Mouse (Mus musculus) stomach, embryonic 16.5 days (tissue): Measurements from ENCODE around the gene Abca8a. TPM values are rescaled to one million over a fixed set of nuclear protein-coding genes. Genes with fewer than 3 reads are reported as not detected.
"Not testable (repeated sequence)": the region's sequence is repeated elsewhere in the genome, so short reads cannot be mapped to it uniquely, and the experiment has no call there.

Experiments used
- ATAC-seq: fragments of 200-750 bp; cut with Nextera tagmentation; 2 replicates; pipeline ENCODE4 v1.8.0; 2017; ENCODE audit warnings: moderate number of reproducible peaks, moderate TSS enrichment; ENCODE audit not compliant: insufficient read depth, low FRiP score
- H3K27ac ChIP-seq: fragments of 300-500 bp; sonication (generic); 2 replicates; pipeline ENCODE4 v1.5.1; 2014; ENCODE audit warnings: low read length
- H3K27me3 ChIP-seq: fragments of 300-500 bp; sonication (generic); 2 replicates; pipeline ENCODE4 v1.6.1; 2014; ENCODE audit warnings: low read length, control low read depth, mixed read lengths; ENCODE audit not compliant: control insufficient read depth, insufficient read depth
- H3K36me3 ChIP-seq: fragments of 300-500 bp; sonication (generic); 2 replicates; pipeline ENCODE4 v1.6.1; 2014; ENCODE audit warnings: low read length; ENCODE audit not compliant: control insufficient read depth, insufficient read depth
- H3K4me1 ChIP-seq: fragments of 300-500 bp; sonication (generic); 2 replicates; pipeline ENCODE4 v1.6.1; 2014; ENCODE audit warnings: low read length, control low read depth, mixed read lengths; ENCODE audit not compliant: control insufficient read depth, insufficient read depth
- H3K4me2 ChIP-seq: fragments of 300-500 bp; sonication (generic); 2 replicates; pipeline ENCODE4 v1.6.1; 2014; ENCODE audit warnings: low read depth, low read length, mixed read lengths
- H3K4me3 ChIP-seq: fragments of 300-500 bp; sonication (generic); replicated peaks from 2 replicates; pipeline ENCODE4 v1.5.1; 2014; ENCODE audit warnings: mild to moderate bottlenecking, low read length
- H3K9ac ChIP-seq: fragments of 300-500 bp; sonication (generic); 2 replicates; pipeline ENCODE4 v1.6.1; 2014; ENCODE audit warnings: low read length
- H3K9me3 ChIP-seq: fragments of 300-500 bp; sonication (generic); replicated peaks from 2 replicates; pipeline ENCODE4 v1.6.1; 2016; ENCODE audit warnings: low read length, control low read depth; ENCODE audit not compliant: control insufficient read depth
- WGBS: fragments of 180-500 bp; shearing (Covaris S2); extraction: QIAGEN DNeasy Blood & Tissue Kit; methylation state at CpG from one replicate; pipeline ENCODE4 v1.1.7; 2014; 5-methylcytosine and 5-hydroxymethylcytosine counted together
- polyA plus RNA-seq: library from polyadenylated mRNA; unstranded; fragments of >200 nt; fragmentation: Nextera tagmentation; extraction: Ambion mirVana; gene quantifications from 2 replicates; pipeline ENCODE4 v1.2.1, GENCODE M21; 2015

Abca8a gene
- polyA plus RNA-seq, 1 experiment from 2014 or later, result 4.3 TPM

DNA sequence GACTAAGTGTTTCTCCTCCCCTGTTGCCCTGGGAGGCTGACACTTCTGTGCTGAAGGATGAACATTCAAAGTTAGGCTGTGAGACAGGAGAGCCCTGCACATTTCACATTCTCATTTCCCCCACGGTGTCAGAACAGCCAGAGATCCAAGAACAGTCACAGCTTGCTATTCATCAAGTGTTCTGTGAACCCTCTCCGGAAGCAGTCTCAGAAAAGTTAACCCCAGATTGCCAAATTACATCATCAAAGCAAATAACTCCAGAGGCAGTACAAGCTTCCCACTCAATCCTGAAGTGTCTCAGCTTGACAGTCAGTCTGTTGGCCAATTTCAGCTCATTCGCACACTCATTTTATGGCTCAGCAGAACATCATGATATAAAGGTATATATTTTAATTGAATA lies 100.8 kb downstream of the Abca8a start:
- H3K27ac ChIP-seq, result no peak overlapping the region
- no peaks in the 10 kb centered on the region for H3K36me3 ChIP-seq
- H3K4me3 ChIP-seq, result 0 out of 2 replicates have a peak overlapping the region, but pooled peaks have one; percentile 17
- 6% methylated on average over 3 of the region's 3 CpGs for WGBS
- ATAC-seq, result peak; percentile 12; the same call in 1 of the 2 replicates
- H3K9ac ChIP-seq, result no peak overlapping the region
- H3K27me3 ChIP-seq, result no peaks in the 10 kb centered on the region
- H3K4me2 ChIP-seq, result peak overlapping the region; percentile 70
- no peaks in the 10 kb centered on the region for H3K4me1 ChIP-seq
- no peaks in the 10 kb centered on the region for H3K9me3 ChIP-seq

DNA sequence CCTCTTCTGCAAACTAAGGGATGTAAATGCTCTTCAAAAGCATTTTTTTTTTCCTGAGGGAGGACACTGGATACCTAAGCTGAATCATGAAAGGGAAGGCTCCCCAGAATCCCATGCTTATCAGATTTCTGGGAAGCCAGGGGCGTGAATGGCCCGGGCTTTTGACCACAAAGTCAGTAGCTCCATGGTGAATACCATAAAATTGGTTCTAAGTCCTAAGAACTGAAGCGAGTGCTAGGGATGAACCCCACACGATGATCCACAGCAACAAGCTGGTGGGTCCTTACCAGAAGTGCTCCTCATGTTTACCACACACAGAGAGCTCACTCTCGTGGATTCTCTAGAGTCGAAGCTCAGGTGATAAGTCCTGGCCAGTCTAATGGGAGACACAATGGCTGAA lies 101.8 kb downstream of the Abca8a start:
- H3K4me2 ChIP-seq, result no peak overlapping the region
- 38% methylated on average over 6 of the region's 6 CpGs for WGBS
- H3K27me3 ChIP-seq, result no peaks in the 10 kb centered on the region
- H3K9ac ChIP-seq, result no peak overlapping the region
- H3K9me3 ChIP-seq, result no peaks in the 10 kb centered on the region
- no peak overlapping the region for H3K27ac ChIP-seq
- no peak overlapping the region for H3K4me3 ChIP-seq
- no peaks in the 10 kb centered on the region for H3K4me1 ChIP-seq
- no peak for ATAC-seq
- no peaks in the 10 kb centered on the region for H3K36me3 ChIP-seq

DNA sequence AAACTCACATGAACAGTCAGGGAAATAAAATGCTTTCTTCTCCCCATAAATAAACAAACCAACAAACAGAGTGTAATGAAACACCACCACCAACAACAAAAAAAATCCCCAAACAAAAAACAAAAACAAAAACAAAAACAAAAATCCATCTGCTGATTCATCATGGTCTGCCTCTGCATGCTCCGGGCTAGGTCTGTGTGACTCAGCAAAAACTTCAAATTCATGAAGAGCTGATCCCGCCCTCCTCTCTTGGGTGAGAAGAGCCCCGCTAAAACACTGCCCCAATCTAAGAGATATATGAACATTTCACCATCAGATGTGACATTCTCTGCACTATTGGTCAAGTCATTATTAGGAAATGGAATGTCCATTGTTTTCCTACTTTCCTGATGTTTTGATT lies 104.5 kb downstream of the Abca8a start:
- Histone ChIP-seq H3K4me2 (no peak overlapping the region), H3K9ac (no peak overlapping the region), H3K9me3 (no peaks in the 10 kb centered on the region), H3K4me1 (no peaks in the 10 kb centered on the region), H3K36me3 (no peaks in the 10 kb centered on the region), H3K27ac (no peak overlapping the region), H3K4me3 (no peak overlapping the region), H3K27me3 (no peaks in the 10 kb centered on the region)
- WGBS, result 65% methylated on average over 3 of the region's 3 CpGs
- ATAC-seq, result no peak

DNA sequence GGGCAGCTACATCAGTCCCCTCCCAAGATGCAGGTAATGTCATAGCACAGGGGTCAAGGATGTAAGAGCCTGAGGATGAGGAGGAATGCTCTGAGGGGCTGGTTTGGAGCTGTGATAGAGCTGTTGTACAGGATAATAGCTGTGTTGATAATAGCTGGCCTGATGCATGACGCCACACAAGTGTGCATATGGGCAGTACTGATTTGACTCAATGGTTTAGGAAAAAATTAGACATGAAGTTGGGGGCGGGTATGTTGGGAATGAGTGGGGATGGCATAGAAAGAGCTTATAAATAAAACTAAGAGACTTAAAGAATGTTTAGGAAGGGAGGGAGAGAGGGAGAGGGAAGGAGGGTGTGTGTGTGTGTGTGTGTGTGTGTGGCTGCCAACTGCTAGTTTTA lies 105.5 kb downstream of the Abca8a start:
- no peak for ATAC-seq
- Histone ChIP-seq H3K4me3 (no peak overlapping the region), H3K4me2 (no peak overlapping the region), H3K4me1 (no peaks in the 10 kb centered on the region), H3K36me3 (no peaks in the 10 kb centered on the region), H3K9ac (no peak overlapping the region), H3K27ac (no peak overlapping the region), H3K27me3 (no peaks in the 10 kb centered on the region), H3K9me3 (no peaks in the 10 kb centered on the region)
- WGBS, result 85% methylated on average over 2 of the region's 2 CpGs

DNA sequence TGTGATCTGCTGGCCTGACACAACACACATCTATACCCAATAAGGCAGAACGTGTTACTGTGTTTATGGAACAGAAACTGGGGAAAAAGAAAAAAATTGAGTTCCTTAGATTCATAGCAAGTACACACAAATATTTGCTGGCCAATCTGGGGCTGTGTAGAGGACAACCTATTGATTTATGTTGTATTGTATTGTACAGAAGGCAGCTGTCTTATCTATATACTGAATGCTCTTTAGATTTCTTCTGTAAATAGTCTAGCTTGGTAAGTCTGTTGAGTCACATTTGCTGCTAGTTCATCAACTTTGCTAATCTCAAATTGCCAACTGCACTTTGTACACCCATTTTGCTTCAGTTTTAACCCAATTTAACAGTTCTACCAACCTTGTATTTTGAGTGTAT lies 107.6 kb downstream of the Abca8a start:
- Histone ChIP-seq H3K36me3 (no peaks in the 10 kb centered on the region), H3K4me3 (no peak overlapping the region), H3K27ac (no peak overlapping the region), H3K27me3 (no peaks in the 10 kb centered on the region), H3K9me3 (no peaks in the 10 kb centered on the region), H3K4me2 (no peak overlapping the region), H3K9ac (no peak overlapping the region), H3K4me1 (no peaks in the 10 kb centered on the region)
- no peak for ATAC-seq
- WGBS, result 26% methylated on average over 1 of the region's 1 CpGs

DNA sequence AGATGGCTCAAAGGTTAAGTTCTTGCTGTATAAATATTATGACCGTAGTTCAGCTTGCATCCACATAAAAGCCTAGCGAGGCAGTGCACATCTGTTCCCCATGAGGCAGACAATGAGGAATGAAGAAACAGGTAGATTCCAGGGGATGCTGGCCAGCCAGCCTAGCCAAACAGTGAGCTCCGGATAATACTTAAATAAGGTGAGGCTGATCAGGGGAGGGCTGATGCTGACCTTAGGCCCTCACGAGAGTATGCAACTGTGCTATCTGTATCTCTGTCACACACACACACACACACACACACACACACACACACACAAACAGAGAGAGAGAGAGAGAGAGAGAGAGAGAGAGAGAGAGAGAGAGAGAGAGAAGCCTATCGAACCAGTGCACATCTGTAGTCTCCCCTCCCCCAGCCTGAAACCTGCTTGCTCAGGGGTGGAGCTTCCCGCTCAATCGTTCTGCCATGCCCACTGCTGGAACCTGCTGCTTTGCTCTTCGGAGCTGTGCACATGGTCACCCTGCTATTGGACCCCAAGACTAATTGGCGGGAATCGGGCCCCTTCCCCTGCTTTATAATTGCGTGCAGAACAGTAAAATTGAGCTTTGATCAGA lies 108.2 kb downstream of the Abca8a start:
- H3K4me3 ChIP-seq, H3K4me1 ChIP-seq, H3K9ac ChIP-seq, H3K9me3 ChIP-seq, H3K27me3 ChIP-seq, H3K27ac ChIP-seq, H3K4me2 ChIP-seq, H3K36me3 ChIP-seq: not testable (repeated sequence)
- WGBS, result 26% methylated on average over 11 of the region's 11 CpGs
- ATAC-seq, result peak; percentile 37

DNA sequence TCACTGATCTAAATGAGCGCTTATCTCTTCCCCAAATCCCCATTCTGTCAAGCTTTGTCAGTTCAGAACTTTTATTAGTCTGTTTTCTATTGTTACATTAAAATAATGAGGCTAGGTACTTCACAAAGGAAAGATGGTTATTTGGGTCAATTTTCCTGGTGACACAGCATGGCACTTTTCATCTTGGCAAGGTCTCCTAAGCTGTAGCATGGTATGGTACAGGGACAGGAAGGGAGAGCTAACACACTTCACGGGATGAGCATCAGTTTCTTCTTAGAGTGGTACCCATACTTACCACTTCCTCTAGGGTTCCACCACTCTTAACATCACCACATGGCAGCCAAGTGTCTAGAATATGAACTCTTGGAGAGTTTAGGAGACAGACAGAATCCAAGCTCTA lies 113.9 kb downstream of the Abca8a start:
- no peak overlapping the region for H3K9ac ChIP-seq
- no peak for ATAC-seq
- no peak overlapping the region for H3K4me2 ChIP-seq
- H3K36me3 ChIP-seq, result no peaks in the 10 kb centered on the region
- H3K4me3 ChIP-seq, result no peak overlapping the region
- H3K27me3 ChIP-seq, result no peaks in the 10 kb centered on the region
- H3K9me3 ChIP-seq, result no peaks in the 10 kb centered on the region
- WGBS, result 94% methylated on average over 2 of the region's 2 CpGs
- no peaks in the 10 kb centered on the region for H3K4me1 ChIP-seq
- H3K27ac ChIP-seq, result no peak overlapping the region

Other genes with a start within 250 kb of the Abca8a start
- gene Abca8b, start 100.1 kb downstream of the Abca8a start, polyA plus RNA-seq, result 0.92 and 1.5 TPM in 2 replicates
- gene Abca9, start 72.2 kb upstream of the Abca8a start, polyA plus RNA-seq, result 2.3 and 3.2 TPM in 2 replicates
- 0.85 and 1.7 TPM in 2 replicates for gene Abca6, start 155.8 kb upstream of the Abca8a start, polyA plus RNA-seq
- 3.8 and 4.3 TPM in 2 replicates for gene Abca5, start 241.7 kb upstream of the Abca8a start, polyA plus RNA-seq